Mouse (Mus musculus) left cerebral cortex, adult 9 months (tissue): ENCODE results near the gene Morn4.
"Not testable (repeated sequence)": the region's sequence is repeated elsewhere in the genome, so short reads cannot be mapped to it uniquely, and the experiment has no call there.

Source experiments
- DNase-seq, 2 experiments: peaks; one replicate each; pipeline ENCODE4 v3.0.0; 2022; ENCODE audit warnings: low spot score in 2 of 2

The Morn4 gene

DNA sequence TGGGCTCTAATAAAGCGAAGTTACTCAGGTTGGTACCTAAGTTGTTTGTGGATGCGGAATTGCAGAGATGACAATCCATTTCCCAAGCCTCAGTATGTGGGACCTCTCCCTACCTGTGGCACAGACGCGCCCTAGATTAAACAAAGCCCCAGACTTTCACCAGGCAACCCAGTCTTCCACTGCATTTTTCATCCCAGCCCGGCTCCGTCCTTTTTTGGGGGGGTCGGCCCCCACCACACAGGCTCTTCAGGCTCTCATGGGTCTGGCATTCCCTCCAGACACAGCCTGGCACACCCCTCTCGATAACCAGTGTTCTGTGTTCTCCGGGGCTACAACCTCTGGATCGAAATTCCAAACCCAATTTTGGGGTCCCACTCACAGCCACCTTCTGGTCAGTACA lies 467 bp downstream of the Morn4 start:
- no peak for DNase-seq

DNA sequence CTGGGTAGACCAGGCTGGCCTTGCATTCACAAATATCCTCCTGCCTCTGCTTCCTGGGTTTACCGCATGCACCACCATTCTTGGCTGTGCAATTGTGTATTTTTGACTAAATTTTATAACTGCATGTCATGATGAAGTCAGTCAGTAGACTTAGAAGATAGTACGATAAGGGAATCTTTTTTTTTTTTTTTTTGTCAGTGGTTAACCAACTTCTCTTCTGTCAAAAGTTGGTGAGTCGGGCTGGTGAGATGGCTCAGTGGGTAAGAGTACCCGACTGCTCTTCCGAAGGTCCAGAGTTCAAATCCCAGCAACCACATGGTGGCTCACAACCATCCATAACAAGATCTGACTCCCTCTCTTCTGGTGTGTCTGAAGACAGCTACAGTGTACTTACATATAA lies 4.5 kb downstream of the Morn4 start:
- not testable (repeated sequence) for DNase-seq

GRCm38 (mm10) chr19:42080469-42080868 lies 5.7 kb downstream of the Morn4 start:
- DNase-seq: no peak

- no peak for DNase-seq
Observed at GRCm38 (mm10) chr19:42079950-42080349, 6.2 kb downstream of the Morn4 start.

DNA sequence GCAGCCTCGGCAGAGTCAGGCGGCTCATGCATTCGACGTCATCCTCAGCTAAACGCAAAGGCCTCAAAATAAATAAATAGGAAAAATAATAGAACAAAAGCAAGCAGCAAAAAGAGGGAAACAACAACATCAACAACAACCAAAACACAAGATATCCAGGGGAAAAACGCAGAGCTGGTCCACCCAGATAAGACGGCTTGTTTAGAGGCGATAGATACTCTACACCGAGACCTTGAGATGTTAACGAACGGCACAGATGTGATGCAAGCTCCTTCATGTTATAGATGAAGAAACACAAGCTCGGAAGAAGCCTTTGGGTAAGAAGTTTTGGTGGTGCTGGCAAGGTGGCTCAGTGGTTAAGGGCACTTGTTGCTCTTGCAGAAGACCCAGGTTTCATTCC lies 7.2 kb downstream of the Morn4 start:
- DNase-seq: no peak

- no peak for DNase-seq
Observed at GRCm38 (mm10) chr19:42078566-42078965, 7.6 kb downstream of the Morn4 start.

- no peak for DNase-seq
Observed at GRCm38 (mm10) chr19:42075992-42076391, 10.2 kb downstream of the Morn4 start.

DNA sequence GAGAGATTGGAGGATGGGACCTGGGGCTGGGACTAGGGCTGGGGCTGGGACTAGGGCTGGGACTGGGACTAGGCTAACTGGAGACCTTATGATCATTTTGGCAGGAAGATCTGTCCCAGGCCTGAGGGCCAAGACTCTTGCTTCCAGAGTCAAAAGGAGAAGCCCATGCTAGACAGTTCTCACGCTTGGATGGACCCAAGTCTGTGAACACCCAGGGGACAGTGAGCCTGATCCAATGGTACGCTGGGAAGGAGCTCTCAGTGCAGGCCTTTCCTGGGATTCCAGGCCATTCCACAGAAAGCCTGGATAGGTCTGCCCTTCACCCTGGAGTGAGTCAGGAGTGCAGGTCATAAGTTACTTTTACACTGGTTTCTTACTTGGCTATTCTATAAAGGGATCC lies 11.1 kb downstream of the Morn4 start:
- DNase-seq: no peak

DNA sequence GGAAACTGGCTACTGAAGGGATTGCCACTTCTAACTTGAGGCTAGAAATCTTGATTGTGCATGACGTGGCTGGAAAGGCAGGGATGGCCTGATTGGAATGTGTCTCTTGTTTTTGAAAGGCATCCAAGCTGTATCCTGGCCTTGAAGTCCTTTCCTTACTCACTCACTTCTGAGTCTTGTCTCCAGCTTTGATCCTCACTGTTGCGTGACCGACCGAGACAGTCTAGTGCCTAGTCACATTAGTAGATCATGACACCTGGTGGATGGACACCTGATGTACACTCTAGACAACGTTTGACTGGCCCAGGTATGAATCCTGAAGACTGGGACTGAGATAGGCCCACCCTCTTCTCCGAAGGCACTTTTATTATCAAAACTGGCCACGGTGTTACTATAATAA lies 13.4 kb downstream of the Morn4 start:
- no peak for DNase-seq

DNA sequence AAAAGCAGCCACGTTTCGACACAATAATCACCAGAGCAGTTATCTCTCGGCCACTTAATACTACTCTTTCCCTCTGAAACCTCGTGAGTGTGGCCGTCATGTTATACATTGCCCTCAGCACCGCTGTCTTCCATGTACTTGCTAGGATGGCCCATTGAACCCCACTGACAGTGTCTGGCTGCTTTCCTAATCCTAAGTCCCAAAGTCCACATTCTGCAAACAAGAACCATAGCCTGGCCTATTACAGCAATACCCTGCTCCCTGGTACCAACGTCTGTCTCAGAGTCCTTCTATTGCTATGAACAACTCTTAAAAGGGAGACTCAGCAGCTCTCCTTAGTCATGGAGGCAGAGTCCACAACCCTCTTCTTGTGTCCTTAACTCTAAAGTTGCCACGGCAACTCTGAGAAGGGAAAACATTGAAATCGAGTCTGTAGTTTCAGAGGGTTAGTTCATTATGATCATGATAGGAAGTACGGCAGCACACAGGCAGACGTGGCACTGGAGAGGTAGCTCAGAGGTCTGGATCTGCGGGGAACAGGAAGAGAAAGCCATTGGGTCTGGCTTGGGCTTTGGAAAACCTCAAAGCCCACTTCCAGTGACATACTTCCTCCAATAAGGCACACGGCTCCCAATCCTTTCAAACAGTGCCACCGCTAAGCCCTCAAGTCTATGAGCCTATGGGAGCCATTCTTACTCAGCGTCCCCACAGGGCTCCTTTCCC lies 14.1 kb downstream of the Morn4 start:
- no peak for DNase-seq

GRCm38 (mm10) chr19:42071221-42071620 lies 14.9 kb downstream of the Morn4 start:
- no peak for DNase-seq

DNA sequence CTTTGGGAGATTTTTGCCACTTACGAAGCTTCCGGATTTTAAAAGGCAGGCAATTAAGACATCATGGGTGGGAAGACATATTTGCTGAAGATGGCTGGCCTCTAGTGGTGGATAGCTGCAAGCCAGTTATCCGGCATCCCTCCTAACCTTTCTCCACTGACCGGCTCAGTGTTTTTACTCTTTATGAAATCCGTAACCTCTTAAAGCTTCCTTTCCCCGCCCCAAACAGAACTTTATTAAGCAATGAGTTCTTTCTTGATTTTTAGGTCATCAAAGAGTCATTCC lies 17.0 kb downstream of the Morn4 start:
- peak in 1 of 2 experiments; percentile 22 for DNase-seq

- DNase-seq: no peak
Observed at GRCm38 (mm10) chr19:42068441-42069240, 17.5 kb downstream of the Morn4 start.

GRCm38 (mm10) chr19:42061443-42061842 lies 24.7 kb downstream of the Morn4 start:
- no peak for DNase-seq

DNA sequence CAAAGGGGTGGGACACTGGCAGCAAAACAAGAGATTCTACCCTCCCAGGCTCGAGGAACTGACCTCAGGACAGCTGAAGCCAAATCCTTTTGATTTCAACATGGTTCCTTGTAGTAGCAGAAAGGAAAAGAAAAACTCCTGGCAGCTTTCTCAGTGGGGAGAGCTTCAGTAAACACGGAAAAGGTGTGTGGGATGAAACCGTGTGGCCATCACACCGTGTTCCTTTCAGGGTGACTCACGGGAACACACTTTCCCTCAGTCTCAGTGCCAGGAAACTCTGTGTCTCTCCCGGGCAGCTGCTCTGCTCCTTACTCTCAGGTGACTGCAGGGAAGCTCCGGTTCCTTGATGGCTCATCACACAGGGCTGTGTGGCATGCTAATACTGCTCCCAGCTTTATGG lies 27.7 kb downstream of the Morn4 start:
- no peak for DNase-seq

DNA sequence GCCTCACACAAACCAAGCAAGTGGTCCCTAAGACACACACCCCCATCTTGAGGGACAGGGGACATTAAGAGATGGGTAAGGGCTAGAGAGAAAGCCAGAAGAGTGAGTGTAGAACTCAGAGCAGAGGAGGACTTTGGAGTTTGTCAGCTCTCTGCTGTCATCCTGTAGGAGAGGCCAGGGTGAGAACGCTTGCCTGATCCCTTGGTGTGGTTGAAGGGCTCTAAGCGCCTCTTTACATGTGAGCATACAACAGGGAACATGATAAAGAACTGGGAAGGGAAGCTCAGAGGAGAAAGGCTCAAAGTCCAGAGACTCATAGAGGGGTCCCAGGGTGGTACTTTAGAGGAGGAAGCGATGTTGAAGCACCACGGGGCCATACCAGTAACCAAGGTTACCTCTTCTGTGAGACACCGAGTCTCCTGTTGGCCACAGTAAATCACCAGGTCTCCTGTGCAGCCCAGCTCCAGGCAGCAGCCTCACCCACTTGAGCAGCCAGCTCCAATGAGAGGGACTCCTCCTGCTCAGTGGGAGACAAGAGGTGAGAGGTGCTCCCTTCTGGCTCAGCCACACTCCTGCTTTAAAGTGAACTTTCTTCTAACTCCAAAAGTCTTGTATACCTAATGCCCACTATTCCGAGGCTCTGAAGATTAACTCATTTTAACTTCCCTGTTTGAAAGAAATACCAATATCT lies 29.3 kb downstream of the Morn4 start:
- DNase-seq: no peak

DNA sequence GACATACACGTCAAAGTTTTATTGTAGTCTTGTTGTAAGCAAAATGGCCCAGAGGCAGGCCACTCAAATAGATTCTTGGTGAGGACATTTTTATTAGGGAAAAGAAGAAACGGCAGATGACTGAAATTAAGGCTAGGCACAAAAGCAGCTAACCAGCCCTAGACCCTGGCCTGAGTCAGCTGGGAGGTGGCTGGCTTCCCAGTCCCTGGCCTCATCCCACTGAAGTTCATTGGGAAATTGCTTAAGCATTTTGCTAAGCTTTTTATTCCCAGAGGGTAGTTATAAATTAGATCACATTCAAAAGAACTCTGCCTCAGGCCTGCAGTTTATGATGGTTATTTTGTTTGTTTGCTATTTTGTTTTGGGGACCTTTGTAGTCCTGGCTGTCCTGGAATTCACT lies 30.3 kb downstream of the Morn4 start:
- DNase-seq: no peak

DNA sequence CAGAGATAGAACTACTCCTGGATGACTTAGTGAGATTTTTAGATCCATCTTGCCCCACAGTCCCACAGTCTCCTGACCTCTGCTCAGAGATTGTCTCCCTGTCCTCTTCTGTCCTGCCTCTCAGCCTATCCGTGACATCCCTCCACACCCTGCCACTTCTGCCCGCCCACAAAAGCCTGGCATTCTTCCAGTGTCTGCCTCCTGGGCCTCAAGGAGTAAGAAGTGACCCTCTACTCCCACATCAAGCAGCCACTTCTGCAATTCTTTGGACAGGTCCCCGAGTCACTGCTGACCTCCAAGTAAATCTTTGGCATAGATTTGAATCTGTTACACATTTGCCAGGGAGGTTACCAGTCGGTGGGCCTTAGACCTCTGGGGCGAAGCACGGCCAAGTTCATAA lies 31.9 kb downstream of the Morn4 start:
- DNase-seq: no peak

- DNase-seq: no peak
Observed at GRCm38 (mm10) chr19:42051948-42052347, 34.2 kb downstream of the Morn4 start, which contains the start of gene 4933411K16Rik. Gene 4933411K16Rik, plus strand, starts transcription at chr19:42052248.

GRCm38 (mm10) chr19:42051351-42051750 lies 34.8 kb downstream of the Morn4 start:
- no peak for DNase-seq

DNA sequence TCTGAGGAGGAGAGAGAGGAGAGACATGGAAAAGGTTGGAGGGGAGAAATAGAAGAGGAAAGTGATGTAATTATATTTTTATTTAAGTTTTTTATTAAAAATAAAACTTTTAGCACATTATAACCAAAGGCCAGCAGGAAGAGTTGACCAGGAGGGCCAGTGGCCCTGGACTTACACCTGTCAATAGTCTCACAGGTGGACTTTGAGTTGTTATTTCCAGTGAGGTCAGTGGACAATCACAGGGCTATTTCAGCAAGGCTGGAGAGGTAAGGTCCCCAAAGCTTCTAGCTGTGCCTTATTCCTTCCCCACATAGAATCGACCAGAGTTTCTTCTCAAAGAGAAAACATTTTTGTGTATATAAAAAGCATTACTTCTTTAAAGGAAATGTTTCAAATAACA lies 35.9 kb downstream of the Morn4 start:
- no peak for DNase-seq

GRCm38 (mm10) chr19:42045269-42046102 lies 40.7 kb downstream of the Morn4 start, which contains the start of gene Hoga1:
Gene Hoga1, plus strand, starts transcription at chr19:42045610.
- peak in 1 of 2 experiments; percentile 50 for DNase-seq
